Mouse (Mus musculus): Measurements from ENCODE around the gene Ap4m1. TPM values are rescaled to one million over a fixed set of nuclear protein-coding genes. Genes with fewer than 3 reads are reported as not detected.
"Not testable (repeated sequence)": the region's sequence is repeated elsewhere in the genome, so short reads cannot be mapped to it uniquely, and the experiment has no call there.

Ap4m1 gene
- polyA plus RNA-seq, 1 experiment = 22.9 TPM

GRCm38 (mm10) chr5:138195463-138195862 is 23.7 kb downstream of the Ap4m1 start:
- Histone ChIP-seq H3K27ac (ENCODE audit: insufficient read depth, low read depth, low read length) (no peak overlapping the region), H3K36me3 (ENCODE audit: control insufficient read depth, insufficient read depth, low read length) (no peaks in the 10 kb centered on the region), H3K4me1 (ENCODE audit: control insufficient read depth, insufficient read depth, low read length) (no peaks in the 10 kb centered on the region; the same call in 1 of the 2 replicates), H3K27me3 (replicated peaks; ENCODE audit: control insufficient read depth, insufficient read depth, low read length) (no peaks in the 10 kb centered on the region), H3K4me3 (ENCODE audit: insufficient read depth, low read depth, low read length) (no peak overlapping the region)
- TF ChIP-seq CTCF (conservative IDR thresholded peaks at IDR 0.05; ENCODE audit: insufficient read depth, insufficient read length, low read depth, low read length) (no peak), POLR2A (IDR thresholded peaks at IDR 0.05; ENCODE audit: low read depth, low read length) (no peak)
- WGBS = 67% methylated on average over 7 of the region's 7 CpGs
- DNase-seq = no peak

- TF ChIP-seq CTCF (conservative IDR thresholded peaks at IDR 0.05; ENCODE audit: insufficient read depth, insufficient read length, low read depth, low read length) (peak; percentile 54), POLR2A (IDR thresholded peaks at IDR 0.05; ENCODE audit: low read depth, low read length) (no peak)
- Histone ChIP-seq H3K36me3 (ENCODE audit: control insufficient read depth, insufficient read depth, low read length) (no peaks in the 10 kb centered on the region), H3K27ac (ENCODE audit: insufficient read depth, low read depth, low read length) (no peak overlapping the region), H3K27me3 (replicated peaks; ENCODE audit: control insufficient read depth, insufficient read depth, low read length) (no peaks in the 10 kb centered on the region), H3K4me3 (ENCODE audit: insufficient read depth, low read depth, low read length) (no peak overlapping the region), H3K4me1 (ENCODE audit: control insufficient read depth, insufficient read depth, low read length) (no peaks in the 10 kb centered on the region)
- peak; percentile 31 for DNase-seq
- WGBS = 0% methylated on average over 1 of the region's 1 CpGs
Measured at GRCm38 (mm10) chr5:138199576-138199975, 27.8 kb downstream of the Ap4m1 start.

- TF ChIP-seq CTCF (conservative IDR thresholded peaks at IDR 0.05; ENCODE audit: insufficient read depth, insufficient read length, low read depth, low read length) (no peak), POLR2A (IDR thresholded peaks at IDR 0.05; ENCODE audit: low read depth, low read length) (no peak)
- no peak for DNase-seq
- Histone ChIP-seq H3K27ac (ENCODE audit: insufficient read depth, low read depth, low read length) (no peak overlapping the region), H3K27me3 (replicated peaks; ENCODE audit: control insufficient read depth, insufficient read depth, low read length) (no peaks in the 10 kb centered on the region), H3K4me3 (ENCODE audit: insufficient read depth, low read depth, low read length) (no peak overlapping the region), H3K4me1 (ENCODE audit: control insufficient read depth, insufficient read depth, low read length) (no peaks in the 10 kb centered on the region), H3K36me3 (ENCODE audit: control insufficient read depth, insufficient read depth, low read length) (no peaks in the 10 kb centered on the region)
- 93% methylated on average over 3 of the region's 3 CpGs for WGBS
Measured at GRCm38 (mm10) chr5:138202086-138202485, 30.3 kb downstream of the Ap4m1 start.

GRCm38 (mm10) chr5:138207253-138207652 is 35.5 kb downstream of the Ap4m1 start:
- H3K27ac ChIP-seq (ENCODE audit: insufficient read depth, low read depth, low read length) = no peak overlapping the region
- no peaks in the 10 kb centered on the region for H3K27me3 ChIP-seq (replicated peaks; ENCODE audit: control insufficient read depth, insufficient read depth, low read length)
- no peak for DNase-seq
- TF ChIP-seq POLR2A (IDR thresholded peaks at IDR 0.05; ENCODE audit: low read depth, low read length) = no peak
- no peak for TF ChIP-seq CTCF (conservative IDR thresholded peaks at IDR 0.05; ENCODE audit: insufficient read depth, insufficient read length, low read depth, low read length)
- H3K36me3 ChIP-seq (ENCODE audit: control insufficient read depth, insufficient read depth, low read length) = no peaks in the 10 kb centered on the region
- no peak overlapping the region for H3K4me3 ChIP-seq (ENCODE audit: insufficient read depth, low read depth, low read length)
- WGBS = 83% methylated on average over 1 of the region's 1 CpGs
- no peaks in the 10 kb centered on the region for H3K4me1 ChIP-seq (ENCODE audit: control insufficient read depth, insufficient read depth, low read length)

- DNase-seq = no peak
- Histone ChIP-seq H3K27me3 (replicated peaks; ENCODE audit: control insufficient read depth, insufficient read depth, low read length) (no peaks in the 10 kb centered on the region), H3K4me3 (ENCODE audit: insufficient read depth, low read depth, low read length) (no peak overlapping the region), H3K27ac (ENCODE audit: insufficient read depth, low read depth, low read length) (no peak overlapping the region), H3K36me3 (ENCODE audit: control insufficient read depth, insufficient read depth, low read length) (no peaks in the 10 kb centered on the region), H3K4me1 (ENCODE audit: control insufficient read depth, insufficient read depth, low read length) (no peaks in the 10 kb centered on the region)
- WGBS = 76% methylated on average over 4 of the region's 4 CpGs
- TF ChIP-seq CTCF (conservative IDR thresholded peaks at IDR 0.05; ENCODE audit: insufficient read depth, insufficient read length, low read depth, low read length) = no peak
Measured at GRCm38 (mm10) chr5:138207873-138208272, 36.1 kb downstream of the Ap4m1 start.

- H3K27ac ChIP-seq (ENCODE audit: insufficient read depth, low read depth, low read length); H3K36me3 ChIP-seq (ENCODE audit: control insufficient read depth, insufficient read depth, low read length); H3K4me3 ChIP-seq (ENCODE audit: insufficient read depth, low read depth, low read length); H3K27me3 ChIP-seq (replicated peaks; ENCODE audit: control insufficient read depth, insufficient read depth, low read length); H3K4me1 ChIP-seq (ENCODE audit: control insufficient read depth, insufficient read depth, low read length); DNase-seq: not testable (repeated sequence)
- 91% methylated on average over 13 of the region's 13 CpGs for WGBS
Measured at GRCm38 (mm10) chr5:138216632-138217031, 44.8 kb downstream of the Ap4m1 start.

- no peaks in the 10 kb centered on the region for H3K27me3 ChIP-seq (replicated peaks; ENCODE audit: control insufficient read depth, insufficient read depth, low read length)
- 8% methylated on average over 2 of the region's 2 CpGs for WGBS
- no peak overlapping the region for H3K27ac ChIP-seq (ENCODE audit: insufficient read depth, low read depth, low read length)
- DNase-seq = peak; percentile 20
- no peaks in the 10 kb centered on the region for H3K36me3 ChIP-seq (ENCODE audit: control insufficient read depth, insufficient read depth, low read length)
- no peak for TF ChIP-seq POLR2A (IDR thresholded peaks at IDR 0.05; ENCODE audit: low read depth, low read length)
- no peak for TF ChIP-seq CTCF (conservative IDR thresholded peaks at IDR 0.05; ENCODE audit: insufficient read depth, insufficient read length, low read depth, low read length)
- 0 out of 2 replicates have a peak, but pooled peaks cover 3% of the 10 kb centered on the region for H3K4me1 ChIP-seq (ENCODE audit: control insufficient read depth, insufficient read depth, low read length)
- H3K4me3 ChIP-seq (ENCODE audit: insufficient read depth, low read depth, low read length) = no peak overlapping the region
Measured at GRCm38 (mm10) chr5:138219864-138220263, 48.1 kb downstream of the Ap4m1 start.

GRCm38 (mm10) chr5:138222111-138222510 is 50.3 kb downstream of the Ap4m1 start:
- no peaks in the 10 kb centered on the region for H3K27me3 ChIP-seq (replicated peaks; ENCODE audit: control insufficient read depth, insufficient read depth, low read length)
- DNase-seq = peak; percentile 94
- H3K36me3 ChIP-seq (ENCODE audit: control insufficient read depth, insufficient read depth, low read length) = no peaks in the 10 kb centered on the region
- 0 out of 2 replicates have a peak, but pooled peaks cover 3% of the 10 kb centered on the region for H3K4me1 ChIP-seq (ENCODE audit: control insufficient read depth, insufficient read depth, low read length)
- H3K27ac ChIP-seq (ENCODE audit: insufficient read depth, low read depth, low read length) = no peak overlapping the region
- no peak overlapping the region for H3K4me3 ChIP-seq (ENCODE audit: insufficient read depth, low read depth, low read length)
- 12% methylated on average over 4 of the region's 4 CpGs for WGBS
- TF ChIP-seq POLR2A (IDR thresholded peaks at IDR 0.05; ENCODE audit: low read depth, low read length) (no peak), CTCF (conservative IDR thresholded peaks at IDR 0.05; ENCODE audit: insufficient read depth, insufficient read length, low read depth, low read length) (peak; percentile 92)
